Mouse (Mus musculus) retina, embryonic 14.5 days (tissue): ENCODE results near the gene Zscan4-ps1.
"Not testable (repeated sequence)": the region's sequence is repeated elsewhere in the genome, so short reads cannot be mapped to it uniquely, and the experiment has no call there.

Experiments used
- DNase-seq: peaks from one replicate; pipeline ENCODE4 v3.0.0-alpha.2; 2015; ENCODE audit warnings: low spot score

The Zscan4-ps1 gene

DNA sequence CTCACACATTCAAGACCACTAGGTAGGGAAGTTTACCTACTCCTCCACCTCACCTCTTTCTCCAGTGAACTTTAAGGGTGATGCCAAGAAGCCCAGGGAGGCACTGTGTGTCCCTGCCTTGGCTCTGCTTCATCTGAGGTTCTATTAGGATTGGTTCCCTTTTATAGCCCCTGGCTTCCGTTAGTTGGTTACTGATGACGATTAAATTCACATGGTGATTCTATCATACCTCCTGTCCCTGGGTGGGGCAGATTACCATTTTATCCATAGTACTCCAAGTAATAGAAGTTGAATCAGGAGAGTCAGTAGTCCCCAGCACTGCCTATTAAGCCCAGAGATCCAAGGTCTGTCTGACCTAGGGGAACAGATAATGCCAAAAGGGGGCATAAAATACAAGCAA, at the start of gene Zscan4-ps1:
Gene Zscan4-ps1 (minus strand): TSS at position 101 of the 400 bp plus-strand sequence.
- not testable (repeated sequence) for DNase-seq
